Mouse (Mus musculus): Measurements from ENCODE around the gene Serpinb9e. TPM values are rescaled to one million over a fixed set of nuclear protein-coding genes. Genes with fewer than 3 reads are reported as not detected.

Serpinb9e gene
- polyA plus RNA-seq (2014; fragmentation: Illumina TruSeq; extraction: RNeasy Lipid Tissue Mini Kit (QIAGEN cat#74804); ENCODE audit: low replicate concordance), result not detected

DNA sequence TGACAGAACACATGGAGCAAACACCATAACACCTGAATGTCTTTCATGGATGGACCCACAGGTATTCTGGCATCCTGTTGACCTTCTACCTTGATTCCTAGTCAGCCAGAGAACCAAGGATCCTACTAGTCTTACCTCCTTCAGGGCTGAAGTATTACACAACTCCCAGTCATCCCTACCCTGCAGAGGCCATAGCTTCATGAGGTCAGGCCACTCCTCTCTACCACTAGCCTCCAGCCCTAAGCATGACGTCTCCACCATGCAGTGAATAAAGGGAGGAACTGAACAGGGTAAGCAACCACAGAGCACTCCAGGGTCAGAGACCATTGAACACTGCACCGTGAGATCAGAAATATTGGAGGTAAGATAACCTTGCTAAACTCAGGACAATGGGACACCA, at the start of gene Serpinb9e:
Gene Serpinb9e (plus strand): TSS at position 301 of the 400 bp plus-strand sequence.

Other genes with a start within 250 kb of the Serpinb9e start
- 22.4 TPM for gene Serpinb9, start 246.4 kb upstream of the Serpinb9e start, polyA plus RNA-seq (2014; fragmentation: Illumina TruSeq; extraction: RNeasy Lipid Tissue Mini Kit (QIAGEN cat#74804); ENCODE audit: low replicate concordance)
- not detected for gene Serpinb9b, start 222.2 kb upstream of the Serpinb9e start, polyA plus RNA-seq (2014; fragmentation: Illumina TruSeq; extraction: RNeasy Lipid Tissue Mini Kit (QIAGEN cat#74804); ENCODE audit: low replicate concordance)
- 0.41 TPM for gene Serpinb1b, start 171.0 kb upstream of the Serpinb9e start, polyA plus RNA-seq (2014; fragmentation: Illumina TruSeq; extraction: RNeasy Lipid Tissue Mini Kit (QIAGEN cat#74804); ENCODE audit: low replicate concordance)
- gene Serpinb9c, start 89.9 kb upstream of the Serpinb9e start, polyA plus RNA-seq (2014; fragmentation: Illumina TruSeq; extraction: RNeasy Lipid Tissue Mini Kit (QIAGEN cat#74804); ENCODE audit: low replicate concordance), result not detected
- not detected for gene Serpinb9d, start 56.7 kb upstream of the Serpinb9e start, polyA plus RNA-seq (2014; fragmentation: Illumina TruSeq; extraction: RNeasy Lipid Tissue Mini Kit (QIAGEN cat#74804); ENCODE audit: low replicate concordance)
- gene Serpinb9f, start 74.5 kb downstream of the Serpinb9e start, polyA plus RNA-seq (2014; fragmentation: Illumina TruSeq; extraction: RNeasy Lipid Tissue Mini Kit (QIAGEN cat#74804); ENCODE audit: low replicate concordance), result not detected
- not detected for gene Gm11397, start 146.1 kb downstream of the Serpinb9e start, polyA plus RNA-seq (2014; fragmentation: Illumina TruSeq; extraction: RNeasy Lipid Tissue Mini Kit (QIAGEN cat#74804); ENCODE audit: low replicate concordance)
- not detected for gene Serpinb9g, start 235.2 kb downstream of the Serpinb9e start, polyA plus RNA-seq (2014; fragmentation: Illumina TruSeq; extraction: RNeasy Lipid Tissue Mini Kit (QIAGEN cat#74804); ENCODE audit: low replicate concordance)